Mouse (Mus musculus): ENCODE measurements around the gene Gpr89. TPM values are rescaled to one million over a fixed set of nuclear protein-coding genes. Genes with fewer than 3 reads are reported as not detected.

Gpr89 gene
- polyA plus RNA-seq, 1 experiment from 2014 or later = 46.6 TPM

GRCm38 (mm10) chr3:96825261-96825660, 79.9 kb downstream of the Gpr89 start:
- Histone ChIP-seq H3K4me1 (ENCODE audit: control insufficient read depth, insufficient read depth, low read length) (no peaks in the 10 kb centered on the region), H3K36me3 (ENCODE audit: control insufficient read depth, insufficient read depth, low read length) (no peaks in the 10 kb centered on the region), H3K4me3 (ENCODE audit: low read depth, low read length) (no peak overlapping the region), H3K27ac (ENCODE audit: low read length) (no peak overlapping the region), H3K9ac (replicated peaks; ENCODE audit: low read depth, low read length) (no peak overlapping the region), H3K9me3 (ENCODE audit: control insufficient read depth, low read depth, low read length) (no peaks in the 10 kb centered on the region), H3K27me3 (ENCODE audit: control insufficient read depth, insufficient read depth, low read length) (no peaks in the 10 kb centered on the region), H3K4me2 (replicated peaks; ENCODE audit: low read depth, low read length) (no peak overlapping the region)
- ATAC-seq (ENCODE audit: insufficient number of reproducible peaks, insufficient read depth, low FRiP score, low read depth) = no peak
- 47% methylated on average over 11 of the region's 11 CpGs for WGBS

- Histone ChIP-seq H3K9me3 (ENCODE audit: control insufficient read depth, low read depth, low read length) (no peaks in the 10 kb centered on the region), H3K9ac (replicated peaks; ENCODE audit: low read depth, low read length) (no peak overlapping the region), H3K4me3 (ENCODE audit: low read depth, low read length) (no peak overlapping the region), H3K36me3 (ENCODE audit: control insufficient read depth, insufficient read depth, low read length) (no peaks in the 10 kb centered on the region), H3K4me2 (replicated peaks; ENCODE audit: low read depth, low read length) (no peak overlapping the region), H3K27me3 (ENCODE audit: control insufficient read depth, insufficient read depth, low read length) (no peaks in the 10 kb centered on the region), H3K27ac (ENCODE audit: low read length) (no peak overlapping the region), H3K4me1 (ENCODE audit: control insufficient read depth, insufficient read depth, low read length) (no peaks in the 10 kb centered on the region)
- ATAC-seq (ENCODE audit: insufficient number of reproducible peaks, insufficient read depth, low FRiP score, low read depth) = no peak
- WGBS = 86% methylated on average over 12 of the region's 12 CpGs
Observed at GRCm38 (mm10) chr3:96824614-96825013, 80.5 kb downstream of the Gpr89 start.

- WGBS = 47% methylated on average over 3 of the region's 3 CpGs
- no peak overlapping the region for H3K4me3 ChIP-seq (ENCODE audit: low read depth, low read length)
- no peak overlapping the region for H3K9ac ChIP-seq (replicated peaks; ENCODE audit: low read depth, low read length)
- no peak overlapping the region for H3K4me2 ChIP-seq (replicated peaks; ENCODE audit: low read depth, low read length)
- no peaks in the 10 kb centered on the region for H3K4me1 ChIP-seq (ENCODE audit: control insufficient read depth, insufficient read depth, low read length)
- H3K27me3 ChIP-seq (ENCODE audit: control insufficient read depth, insufficient read depth, low read length) = no peaks in the 10 kb centered on the region
- no peak overlapping the region for H3K27ac ChIP-seq (ENCODE audit: low read length)
- no peaks in the 10 kb centered on the region for H3K9me3 ChIP-seq (ENCODE audit: control insufficient read depth, low read depth, low read length)
- no peak for ATAC-seq (ENCODE audit: insufficient number of reproducible peaks, insufficient read depth, low FRiP score, low read depth)
- no peaks in the 10 kb centered on the region for H3K36me3 ChIP-seq (ENCODE audit: control insufficient read depth, insufficient read depth, low read length)
Observed at GRCm38 (mm10) chr3:96823701-96824100, 81.4 kb downstream of the Gpr89 start.

GRCm38 (mm10) chr3:96821581-96821980, 83.6 kb downstream of the Gpr89 start:
- Histone ChIP-seq H3K27ac (ENCODE audit: low read length) (no peak overlapping the region), H3K9ac (replicated peaks; ENCODE audit: low read depth, low read length) (no peak overlapping the region), H3K9me3 (ENCODE audit: control insufficient read depth, low read depth, low read length) (no peaks in the 10 kb centered on the region), H3K4me1 (ENCODE audit: control insufficient read depth, insufficient read depth, low read length) (no peaks in the 10 kb centered on the region), H3K36me3 (ENCODE audit: control insufficient read depth, insufficient read depth, low read length) (no peaks in the 10 kb centered on the region), H3K4me3 (ENCODE audit: low read depth, low read length) (no peak overlapping the region), H3K27me3 (ENCODE audit: control insufficient read depth, insufficient read depth, low read length) (no peaks in the 10 kb centered on the region), H3K4me2 (replicated peaks; ENCODE audit: low read depth, low read length) (no peak overlapping the region)
- no peak for ATAC-seq (ENCODE audit: insufficient number of reproducible peaks, insufficient read depth, low FRiP score, low read depth)
- 90% methylated on average over 4 of the region's 4 CpGs for WGBS

GRCm38 (mm10) chr3:96820116-96820915, 84.8 kb downstream of the Gpr89 start:
- ATAC-seq (ENCODE audit: insufficient number of reproducible peaks, insufficient read depth, low FRiP score, low read depth) = no peak
- H3K36me3 ChIP-seq (ENCODE audit: control insufficient read depth, insufficient read depth, low read length) = no peaks in the 10 kb centered on the region
- WGBS = 70% methylated on average over 6 of the region's 6 CpGs

More at GRCm38 (mm10) chr3:96820116-96820915, 84.8 kb downstream of the Gpr89 start:
- H3K4me3 ChIP-seq (ENCODE audit: low read depth, low read length) = no peak overlapping the region
- H3K4me2 ChIP-seq (replicated peaks; ENCODE audit: low read depth, low read length) = no peak overlapping the region
- no peak overlapping the region for H3K27ac ChIP-seq (ENCODE audit: low read length)
- no peak overlapping the region for H3K9ac ChIP-seq (replicated peaks; ENCODE audit: low read depth, low read length)
- no peaks in the 10 kb centered on the region for H3K4me1 ChIP-seq (ENCODE audit: control insufficient read depth, insufficient read depth, low read length)
- H3K27me3 ChIP-seq (ENCODE audit: control insufficient read depth, insufficient read depth, low read length) = no peaks in the 10 kb centered on the region
- H3K9me3 ChIP-seq (ENCODE audit: control insufficient read depth, low read depth, low read length) = no peaks in the 10 kb centered on the region

Other genes starting within 250 kb of the Gpr89 start
- 0.82 and 1.1 TPM in 2 replicates for gene Ankrd35, start 235.2 kb downstream of the Gpr89 start, polyA plus RNA-seq (2014; fragmentation: Nextera tagmentation; extraction: Ambion mirVana)
- 52.6 and 59.4 TPM in 2 replicates for gene Pias3, start 209.0 kb downstream of the Gpr89 start, polyA plus RNA-seq (2014; fragmentation: Nextera tagmentation; extraction: Ambion mirVana)
- gene Nudt17, start 196.8 kb downstream of the Gpr89 start, polyA plus RNA-seq (2014; fragmentation: Nextera tagmentation; extraction: Ambion mirVana) = 8.7 and 9.3 TPM in 2 replicates
- 31.8 and 32.5 TPM in 2 replicates for gene Polr3c, start 177.7 kb downstream of the Gpr89 start, polyA plus RNA-seq (2014; fragmentation: Nextera tagmentation; extraction: Ambion mirVana)
- gene Rnf115, start 177.7 kb downstream of the Gpr89 start, polyA plus RNA-seq (2014; fragmentation: Nextera tagmentation; extraction: Ambion mirVana) = 41.1 and 42.1 TPM in 2 replicates
- 0.28 TPM in 1 of 2 replicates, not detected in the other for gene Pdzk1, start 76.1 kb downstream of the Gpr89 start, polyA plus RNA-seq (2014; fragmentation: Nextera tagmentation; extraction: Ambion mirVana)
- 0.31 and 0.32 TPM in 2 replicates for gene Cd160, start 76.0 kb downstream of the Gpr89 start, polyA plus RNA-seq (2014; fragmentation: Nextera tagmentation; extraction: Ambion mirVana)
- 4.6 and 5.1 TPM in 2 replicates for gene Gja5, start 653 bp downstream of the Gpr89 start, polyA plus RNA-seq (2014; fragmentation: Nextera tagmentation; extraction: Ambion mirVana)
- gene Gja8, start 20.7 kb upstream of the Gpr89 start, polyA plus RNA-seq (2014; fragmentation: Nextera tagmentation; extraction: Ambion mirVana) = not detected in 2 replicates

All from stomach, embryonic 14.5 days (tissue).